Mouse (Mus musculus) retina, postnatal 7 days (tissue): ENCODE data around the gene Veph1.

Experiments
- DNase-seq: peaks from one replicate; pipeline ENCODE4 v3.0.0-alpha.2; 2012; ENCODE audit warnings: low read depth, low spot score

Gene Veph1

DNA sequence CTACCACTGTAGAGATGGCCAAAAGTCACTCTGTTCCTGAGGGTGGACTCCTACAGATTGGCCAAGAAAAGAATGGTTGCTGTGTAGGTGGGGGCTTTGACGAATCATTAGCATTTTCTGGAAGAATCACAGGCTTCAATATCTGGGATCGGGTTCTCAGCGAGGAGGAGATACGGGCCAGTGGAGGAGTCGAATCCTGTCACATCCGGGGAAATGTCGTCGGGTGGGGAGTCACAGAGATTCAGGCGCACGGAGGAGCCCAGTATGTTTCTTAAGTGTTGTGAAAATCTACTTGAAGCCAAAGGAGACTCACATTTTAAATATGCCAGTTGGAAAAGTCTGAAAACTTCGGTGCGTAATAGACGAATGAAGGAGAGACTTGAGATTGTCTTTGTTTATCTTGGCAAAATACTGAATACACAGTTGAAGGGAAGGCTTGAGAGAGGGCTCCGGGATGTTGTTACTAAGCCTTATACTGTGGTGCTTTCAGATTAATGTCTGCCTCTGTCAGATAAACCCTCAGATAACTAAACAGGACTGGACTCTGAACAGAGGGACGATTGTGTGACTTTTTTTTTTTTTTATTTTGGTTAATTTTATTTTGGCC lies 71.6 kb downstream of the Veph1 start:
- no peak for DNase-seq

- no peak for DNase-seq
Measured at GRCm38 (mm10) chr3:66221243-66221611, 75.4 kb downstream of the Veph1 start.

GRCm38 (mm10) chr3:66220554-66221242 lies 75.9 kb downstream of the Veph1 start:
- DNase-seq: no peak

- no peak for DNase-seq
Measured at GRCm38 (mm10) chr3:66219655-66220191, 76.9 kb downstream of the Veph1 start, which contains the start of gene Ptx3. TSS of gene Ptx3 (plus strand) at chr3:66219910.

GRCm38 (mm10) chr3:66215759-66216158 lies 80.9 kb downstream of the Veph1 start:
- no peak for DNase-seq

GRCm38 (mm10) chr3:66213524-66213923 lies 83.1 kb downstream of the Veph1 start:
- no peak for DNase-seq

DNA sequence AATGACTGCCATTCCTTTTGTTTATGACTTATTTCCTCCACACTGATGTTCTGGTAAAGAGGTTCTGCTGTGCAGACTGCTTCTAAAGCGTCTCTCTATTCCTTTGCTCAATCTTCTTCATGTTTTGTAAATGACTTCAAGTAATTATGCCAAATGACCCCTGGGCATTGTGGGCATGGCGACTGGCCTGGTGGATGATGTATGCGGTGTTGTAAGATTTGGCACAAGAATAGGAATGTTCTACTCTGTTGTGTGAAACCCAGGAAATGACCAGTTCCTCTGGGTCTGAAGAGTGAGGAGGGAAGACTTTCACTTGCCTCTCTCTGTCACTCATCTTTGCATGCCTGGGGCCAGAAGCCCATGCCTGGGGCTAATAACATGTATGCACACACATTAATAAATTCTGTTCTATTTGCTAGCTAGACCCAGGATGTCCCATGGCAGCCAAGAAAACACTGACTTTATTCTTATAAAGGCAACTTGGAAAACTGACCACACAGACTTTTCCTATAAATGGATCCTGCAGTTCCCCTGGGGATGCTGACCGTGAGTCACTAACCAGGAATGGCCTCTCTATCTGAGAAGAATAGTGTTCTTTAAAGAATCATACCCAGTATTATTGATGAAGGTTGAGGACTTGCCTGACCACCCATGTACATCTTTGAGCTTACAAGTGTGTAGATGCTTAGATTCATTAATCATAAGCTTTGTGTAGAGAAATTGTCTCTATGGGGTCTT lies 87.6 kb downstream of the Veph1 start:
- DNase-seq: no peak

DNA sequence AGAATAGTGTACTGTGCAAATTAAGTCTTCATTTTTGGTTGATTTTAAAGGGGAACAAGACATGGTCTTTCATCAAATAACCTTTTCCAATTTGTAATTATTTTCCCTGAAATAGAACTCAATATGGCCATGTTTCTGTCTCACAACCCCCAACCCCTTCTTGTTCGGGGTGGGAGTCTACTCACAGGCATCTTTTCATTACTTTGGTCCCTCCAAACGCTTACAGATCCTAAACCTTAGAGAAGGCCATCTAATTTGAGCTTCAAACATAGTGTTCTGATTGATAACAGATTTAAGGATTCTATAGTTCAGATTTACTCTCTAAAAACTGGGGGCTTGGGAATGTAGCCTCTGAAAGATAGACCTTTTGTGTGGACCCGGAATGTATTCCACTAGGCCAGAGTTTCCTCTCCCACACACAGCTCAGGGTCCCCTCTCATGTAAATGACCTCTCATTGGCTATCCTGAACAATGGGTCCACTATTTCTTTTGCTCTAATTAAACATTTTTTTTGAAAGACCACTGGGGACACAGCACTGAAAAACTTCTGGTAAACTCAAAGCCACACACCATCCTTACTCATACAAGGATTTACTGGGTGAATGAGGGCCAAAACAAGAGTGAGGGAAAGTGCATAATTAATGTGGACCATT lies 102.6 kb downstream of the Veph1 start:
- no peak for DNase-seq

GRCm38 (mm10) chr3:66179647-66180046 lies 117.0 kb downstream of the Veph1 start:
- no peak for DNase-seq

DNA sequence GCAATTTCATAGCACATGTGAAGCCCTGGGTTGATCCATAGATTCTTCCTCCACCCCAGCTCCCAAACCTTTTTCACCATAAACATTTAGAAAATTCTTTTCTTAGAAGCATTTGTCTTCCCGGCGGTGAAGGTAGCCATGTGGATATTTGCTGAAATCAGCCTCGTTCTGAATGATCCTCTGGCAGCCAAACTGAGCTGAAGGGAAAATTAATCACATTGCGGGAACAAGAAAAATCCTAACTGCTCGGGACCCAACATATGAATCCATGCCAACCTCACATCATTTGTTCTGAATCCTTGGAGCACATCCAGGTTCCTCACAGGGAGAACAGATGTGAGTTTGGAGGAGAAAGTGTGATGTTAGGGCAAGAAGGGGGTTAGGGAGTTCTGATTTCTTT lies 123.7 kb downstream of the Veph1 start:
- no peak for DNase-seq

DNA sequence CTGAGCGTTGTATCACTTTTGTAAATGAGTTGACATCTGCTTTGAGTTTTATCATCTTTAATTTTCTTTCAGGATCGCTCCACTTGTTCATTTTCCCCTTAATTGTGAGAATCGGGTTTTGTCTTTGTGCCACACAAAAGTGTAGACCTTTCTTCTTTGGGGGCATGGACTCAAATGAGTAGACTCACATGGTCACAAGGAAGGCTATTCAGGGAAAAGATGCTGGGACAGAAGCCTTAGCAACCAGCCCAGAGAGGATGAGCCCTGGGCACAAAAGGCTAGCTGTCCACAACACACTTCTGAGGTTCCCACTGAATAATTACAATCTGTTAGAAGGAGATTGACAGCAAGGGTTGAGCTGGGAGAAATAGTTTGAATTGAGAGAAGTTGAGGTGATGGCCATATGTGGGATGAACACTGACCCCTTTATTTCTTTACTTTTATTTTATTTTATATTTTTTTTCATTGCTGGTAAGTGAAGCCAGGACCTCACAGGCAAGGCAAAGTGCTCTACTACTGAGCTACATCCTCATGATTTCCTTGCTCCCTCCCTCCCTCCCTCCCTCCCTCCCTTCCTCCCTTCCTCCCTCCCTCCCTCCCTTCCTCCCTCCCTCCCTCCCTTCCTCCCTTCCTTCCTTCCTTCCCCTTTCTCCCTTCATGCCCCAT lies 126.6 kb downstream of the Veph1 start:
- no peak for DNase-seq

GRCm38 (mm10) chr3:66166606-66167290 lies 129.9 kb downstream of the Veph1 start:
- DNase-seq: no peak

DNA sequence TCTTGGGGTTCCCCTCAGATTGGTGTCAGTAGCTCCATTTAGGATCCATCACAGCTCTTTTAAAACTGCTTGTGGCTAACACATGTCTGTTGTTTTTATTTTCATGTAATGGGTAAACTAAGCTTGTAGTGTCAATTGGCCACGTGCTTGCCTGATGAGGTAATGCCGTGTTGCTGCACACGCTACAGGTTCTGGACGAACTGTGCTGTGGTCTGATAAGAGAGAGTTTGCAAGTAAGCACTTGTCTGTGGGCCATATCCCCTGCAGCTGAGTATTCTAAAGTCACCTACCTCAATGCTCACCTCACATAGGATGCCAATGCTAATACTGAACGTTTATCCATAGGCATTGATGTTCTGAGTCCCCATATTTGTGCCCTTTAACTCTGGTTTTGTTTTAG lies 131.6 kb downstream of the Veph1 start:
- DNase-seq: no peak

DNA sequence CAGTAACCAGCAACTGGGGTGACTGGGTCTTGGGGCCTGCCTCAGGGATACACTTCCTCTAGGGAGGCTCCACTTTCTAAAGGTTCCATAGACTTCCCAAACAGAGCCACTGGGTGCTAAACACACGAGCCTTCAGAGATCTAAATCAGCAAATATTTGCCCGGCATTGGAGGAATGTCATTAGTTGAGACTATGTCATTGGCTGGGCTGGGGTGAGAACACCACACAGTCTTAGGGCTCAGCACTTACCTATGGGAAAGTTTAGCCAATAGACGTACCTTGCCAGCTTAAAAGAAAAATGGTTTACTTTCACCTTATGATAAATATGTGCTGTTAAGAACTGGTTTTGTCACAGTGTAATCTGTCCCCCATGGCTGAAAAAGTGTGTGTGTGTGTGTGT lies 132.1 kb downstream of the Veph1 start:
- no peak for DNase-seq

GRCm38 (mm10) chr3:66162612-66163011 lies 134.0 kb downstream of the Veph1 start:
- DNase-seq: no peak

- no peak for DNase-seq
Measured at GRCm38 (mm10) chr3:66157947-66158346, 138.7 kb downstream of the Veph1 start.

DNA sequence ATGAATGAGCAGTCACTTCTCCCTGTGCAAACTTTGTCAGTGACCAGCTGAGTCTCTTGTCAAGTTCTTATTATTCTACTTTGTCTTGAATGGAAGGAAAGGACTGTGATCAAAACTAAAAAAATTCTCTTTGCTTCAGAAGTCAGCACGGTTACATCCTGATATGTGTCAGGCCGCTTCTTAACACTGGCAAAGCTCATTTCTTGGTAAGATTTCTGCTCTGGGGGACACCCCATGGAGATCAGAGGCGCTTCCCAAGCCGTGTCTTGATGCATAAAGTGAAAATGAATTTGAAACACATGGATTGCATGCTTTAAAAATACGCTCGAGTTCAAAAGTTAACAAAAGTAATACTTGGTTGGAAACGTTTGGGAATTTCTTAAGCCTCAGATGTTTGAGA lies 159.0 kb downstream of the Veph1 start:
- DNase-seq: no peak

GRCm38 (mm10) chr3:66131264-66131950 lies 165.2 kb downstream of the Veph1 start:
- no peak for DNase-seq

DNA sequence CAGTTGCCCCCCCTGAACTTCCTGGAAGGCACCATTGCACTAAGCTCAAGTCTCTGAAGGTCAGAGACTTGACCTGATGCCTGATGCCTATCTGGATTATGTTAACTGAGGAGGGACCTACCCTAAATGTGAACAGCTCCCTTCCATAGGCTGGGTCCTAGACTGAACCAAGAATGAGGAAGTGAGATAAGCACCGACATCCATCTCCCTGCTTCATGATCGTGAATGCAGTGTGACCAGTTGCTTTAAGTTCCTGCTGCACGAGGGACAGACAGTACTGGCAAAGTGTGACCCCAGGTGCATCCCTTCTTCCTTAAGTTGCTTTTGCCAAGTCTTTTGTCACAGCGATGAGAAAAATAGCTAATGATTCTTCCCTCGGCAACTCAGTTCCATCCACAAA lies 166.9 kb downstream of the Veph1 start:
- no peak for DNase-seq

- DNase-seq: no peak
Measured at GRCm38 (mm10) chr3:66105493-66105892, 191.1 kb downstream of the Veph1 start.

DNA sequence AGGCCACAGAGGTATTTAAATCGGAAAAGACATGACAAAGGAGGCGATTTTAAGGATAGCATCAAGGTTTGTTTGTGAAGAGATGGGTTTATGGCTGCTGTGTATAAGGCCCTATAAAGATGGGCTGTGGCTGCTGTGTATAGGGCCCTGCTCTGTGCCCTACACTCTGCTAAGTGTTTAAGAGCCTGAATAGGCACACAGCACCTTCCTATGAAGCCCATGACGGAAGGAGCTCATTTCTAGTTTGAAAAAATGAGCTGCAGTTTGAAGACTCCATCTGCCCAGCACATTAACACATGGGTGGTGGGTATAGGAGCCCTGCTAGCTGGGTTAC lies 194.1 kb downstream of the Veph1 start:
- no peak for DNase-seq
